ENCODE assay signal across 9 mouse cellular contexts in the genomic region with DNA sequence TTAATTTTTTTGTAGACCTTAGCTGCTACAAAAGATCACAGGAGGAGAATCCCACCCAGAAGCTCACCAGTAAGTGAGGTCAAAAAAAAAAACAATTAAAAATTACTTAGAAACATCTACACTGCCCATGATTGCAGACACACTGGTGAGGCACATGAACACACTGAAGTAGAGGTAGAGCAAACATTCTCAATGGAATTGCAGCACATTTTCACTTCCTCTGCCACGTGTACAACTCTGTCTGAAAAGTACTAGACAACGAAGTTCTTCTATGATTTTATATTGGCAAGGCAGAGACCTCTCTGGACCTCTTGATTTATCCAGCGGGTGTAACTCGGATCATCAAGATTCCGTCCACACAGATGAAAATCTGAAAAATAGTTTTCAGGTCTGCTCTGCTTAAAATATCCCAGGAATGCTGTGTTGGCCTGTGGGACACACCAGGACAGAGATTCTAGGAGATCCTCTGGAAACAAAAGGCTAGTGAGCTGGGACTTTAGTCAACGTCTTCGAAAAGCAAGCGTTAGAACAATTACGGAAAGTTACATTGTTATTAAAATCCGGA. TPM values are rescaled to one million over a fixed set of nuclear protein-coding genes. Genes with fewer than 3 reads are reported as not detected.
DNase-seq lines count a peak whose midpoint lies in the region; ATAC-seq lines count a peak whose summit lies in the region.
"Had no signal": no experiment of that assay in that cellular context is flagged by ENCODE, and none has a peak within 500 bp of the region (broad histone marks: within the 10 kb centered on the region; RNA-seq: fewer than 3 reads in every experiment).

No protein-coding gene starts in this region.

- ATAC-seq in heart, embryonic 13.5 days (ENCODE audit: extremely low read depth, insufficient number of reproducible peaks, low FRiP score, low TSS enrichment): no peak

- H3K4me2 ChIP-seq in heart, embryonic 13.5 days: peak overlapping the region; percentile 79

- H3K27ac ChIP-seq in heart, embryonic 13.5 days (replicated peaks): peak overlapping the region; percentile 96
- H3K27ac ChIP-seq in hindbrain, embryonic 10.5 days: peak overlapping the region; percentile 96
- peak overlapping the region; percentile 96 for H3K27ac ChIP-seq in midbrain, embryonic 10.5 days (replicated peaks)

- H3K36me3 ChIP-seq in heart, embryonic 13.5 days: peaks cover 18% of the 10 kb centered on the region
- H3K36me3 ChIP-seq in hindbrain, embryonic 10.5 days: no peaks in the 10 kb centered on the region
- no peaks in the 10 kb centered on the region for H3K36me3 ChIP-seq in midbrain, embryonic 10.5 days

- 36% methylated on average over 10 of the region's 10 CpGs for WGBS in heart, embryonic 13.5 days
- WGBS in hindbrain, embryonic 10.5 days: 45% methylated on average over 10 of the region's 10 CpGs
- WGBS in midbrain, embryonic 10.5 days: 48% methylated on average over 10 of the region's 10 CpGs

- H3K9me3 ChIP-seq in heart, embryonic 13.5 days: no peaks in the 10 kb centered on the region
- H3K9me3 ChIP-seq in hindbrain, embryonic 10.5 days: no peaks in the 10 kb centered on the region
- no peaks in the 10 kb centered on the region for H3K9me3 ChIP-seq in midbrain, embryonic 10.5 days (replicated peaks)
- H3K9me3 ChIP-seq: G1E had no signal

- intact Hi-C loops in gastrocnemius, postnatal 36 days (cut with DNase I): loop anchor here (5.0 kb wide), 1 partner anchor 41 kb away; no protein-coding TSS in a partner anchor

- peak overlapping the region; percentile 97 for H3K9ac ChIP-seq in heart, embryonic 13.5 days

- DNase-seq in heart, postnatal 4 days: no peak
- DNase-seq in R1 (ENCODE audit: low read depth, low spot score): peak; percentile 46
- DNase-seq in hindbrain, embryonic 10.5 days (ENCODE audit: low spot score): no peak
- no peak for DNase-seq in midbrain, embryonic 10.5 days (ENCODE audit: low spot score)
- DNase-seq in layer of hippocampus, adult 8-10 months (ENCODE audit: low spot score in 2 of 2): no peak
- DNase-seq in gastrocnemius, postnatal 36 days: no peak
- DNase-seq in layer of hippocampus, adult 11-12 months (ENCODE audit: low spot score): no peak

- H3K4me1 ChIP-seq in heart, embryonic 13.5 days: peaks cover 24% of the 10 kb centered on the region
- peaks cover 20% of the 10 kb centered on the region for H3K4me1 ChIP-seq in hindbrain, embryonic 10.5 days (replicated peaks)
- H3K4me1 ChIP-seq in midbrain, embryonic 10.5 days: peaks cover 20% of the 10 kb centered on the region

- no peaks in the 10 kb centered on the region for H3K27me3 ChIP-seq in heart, embryonic 13.5 days (replicated peaks)
- no peaks in the 10 kb centered on the region for H3K27me3 ChIP-seq in hindbrain, embryonic 10.5 days (ENCODE audit: insufficient read depth, poor library complexity, severe bottlenecking)
- no peaks in the 10 kb centered on the region for H3K27me3 ChIP-seq in midbrain, embryonic 10.5 days (ENCODE audit: low read depth, poor library complexity, severe bottlenecking)

- peak overlapping the region; percentile 93 for H3K4me3 ChIP-seq in heart, embryonic 13.5 days
- peak overlapping the region; percentile 91 for H3K4me3 ChIP-seq in hindbrain, embryonic 10.5 days
- peak overlapping the region; percentile 93 for H3K4me3 ChIP-seq in midbrain, embryonic 10.5 days

RNA-seq across cellular contexts. Expression of gene Ric1, which starts 1.0 kb away (rescaled TPM):
- polyA plus RNA-seq in heart, embryonic 13.5 days (2015; fragmentation: Nextera tagmentation; extraction: Ambion mirVana): 6.5 and 6.7 TPM in 2 replicates
- 10 to 100 TPM; 25.5 to 28.0 TPM for total RNA-seq in heart, postnatal 4 days (2021)
- polyA plus RNA-seq in hindbrain, embryonic 10.5 days (2016; fragmentation: Nextera tagmentation; extraction: Ambion mirVana): 10.2 and 11.5 TPM in 2 replicates
- 9.8 and 10.2 TPM in 2 replicates for polyA plus RNA-seq in midbrain, embryonic 10.5 days (2016; fragmentation: Nextera tagmentation; extraction: Ambion mirVana)
- total RNA-seq in layer of hippocampus, adult 8-10 months (2022): 10 to 100 TPM; 35.9 to 48.6 (median 44.7) TPM
- total RNA-seq in gastrocnemius, postnatal 36 days (2021): 10 to 100 TPM; 22.9 to 23.2 TPM
